Mouse (Mus musculus) gonadal fat pad, adult 2 months (tissue): ENCODE data around the gene Scamp4. TPM values are rescaled to one million over a fixed set of nuclear protein-coding genes. Genes with fewer than 3 reads are reported as not detected.
"Not testable (repeated sequence)": the region's sequence is repeated elsewhere in the genome, so short reads cannot be mapped to it uniquely, and the experiment has no call there.

Experiments used
- DNase-seq: peaks from one replicate; pipeline ENCODE4 v3.0.0-alpha.2; 2012; ENCODE audit warnings: low read depth
- polyA plus RNA-seq: library from polyadenylated mRNA; depleted of rRNA; stranded (reverse); fragments of >200 nt; gene quantifications from 2 replicates; pipeline ENCODE4 v1.2.3, GENCODE M21; 2012

Gene Scamp4
- polyA plus RNA-seq, 1 experiment, result 82.6 TPM

GRCm38 (mm10) chr10:80578131-80578750 is 24.4 kb upstream of the Scamp4 start:
- DNase-seq, result no peak

- no peak for DNase-seq
Measured at GRCm38 (mm10) chr10:80578911-80579310, 23.8 kb upstream of the Scamp4 start.

- no peak for DNase-seq
Measured at GRCm38 (mm10) chr10:80583047-80583446, 19.6 kb upstream of the Scamp4 start.

GRCm38 (mm10) chr10:80584045-80584488 is 18.6 kb upstream of the Scamp4 start:
- DNase-seq, result no peak

GRCm38 (mm10) chr10:80584642-80585552 is 17.8 kb upstream of the Scamp4 start:
- DNase-seq, result no peak

GRCm38 (mm10) chr10:80585581-80585980 is 17.1 kb upstream of the Scamp4 start:
- no peak for DNase-seq

- DNase-seq, result no peak
Measured at GRCm38 (mm10) chr10:80586407-80587304, 16.0 kb upstream of the Scamp4 start.

GRCm38 (mm10) chr10:80587305-80587657 is 15.4 kb upstream of the Scamp4 start:
- DNase-seq, result no peak

GRCm38 (mm10) chr10:80589127-80589878 is 13.4 kb upstream of the Scamp4 start:
- DNase-seq, result no peak

GRCm38 (mm10) chr10:80589879-80590854 is 12.5 kb upstream of the Scamp4 start, which contains the start of gene Abhd17a:
TSS of gene Abhd17a (minus strand) at chr10:80590341.
- no peak for DNase-seq

GRCm38 (mm10) chr10:80596318-80596717 is 6.4 kb upstream of the Scamp4 start:
- no peak for DNase-seq

GRCm38 (mm10) chr10:80603364-80603763 is 692 bp downstream of the Scamp4 start:
- DNase-seq, result no peak

- no peak for DNase-seq
Measured at GRCm38 (mm10) chr10:80604001-80604509, 1.4 kb downstream of the Scamp4 start.

GRCm38 (mm10) chr10:80604988-80605387 is 2.3 kb downstream of the Scamp4 start:
- DNase-seq, result no peak

- not testable (repeated sequence) for DNase-seq
Measured at GRCm38 (mm10) chr10:80605721-80606120, 3.0 kb downstream of the Scamp4 start, which contains the start of gene Gm49322. TSS of gene Gm49322 (plus strand) at chr10:80606021.

- no peak for DNase-seq
Measured at GRCm38 (mm10) chr10:80606306-80606705, 3.6 kb downstream of the Scamp4 start.

GRCm38 (mm10) chr10:80606737-80607350 is 4.2 kb downstream of the Scamp4 start:
- DNase-seq, result no peak

GRCm38 (mm10) chr10:80608435-80608834 is 5.8 kb downstream of the Scamp4 start:
- DNase-seq, result no peak

GRCm38 (mm10) chr10:80609269-80609924 is 6.7 kb downstream of the Scamp4 start:
- no peak for DNase-seq
